Mouse (Mus musculus) midbrain, embryonic 10.5 days (tissue): Measurements from ENCODE around the gene Gm20388. TPM values are rescaled to one million over a fixed set of nuclear protein-coding genes. Genes with fewer than 3 reads are reported as not detected.

Experiments
- DNase-seq: peaks from one replicate; pipeline ENCODE4 v3.0.0-alpha.2; 2017; ENCODE audit warnings: low spot score
- H3K27ac ChIP-seq: fragments of 300-500 bp; sonication (generic); replicated peaks from 2 replicates; pipeline ENCODE4 v1.5.1; 2016; ENCODE audit warnings: mild to moderate bottlenecking
- H3K27me3 ChIP-seq: fragments of 300-500 bp; sonication (generic); 2 replicates; pipeline ENCODE4 v1.6.1; 2016; ENCODE audit warnings: low read depth, mild to moderate bottlenecking; ENCODE audit not compliant: poor library complexity, severe bottlenecking
- H3K36me3 ChIP-seq: fragments of 300-500 bp; sonication (generic); 2 replicates; pipeline ENCODE4 v1.6.1; 2016; ENCODE audit warnings: mild to moderate bottlenecking, moderate library complexity
- H3K4me1 ChIP-seq: fragments of 300-500 bp; sonication (generic); 2 replicates; pipeline ENCODE4 v1.6.1; 2016
- H3K4me3 ChIP-seq: fragments of 300-500 bp; sonication (generic); 2 replicates; pipeline ENCODE4 v1.5.1; 2016; ENCODE audit warnings: mild to moderate bottlenecking, moderate library complexity
- H3K9me3 ChIP-seq: fragments of 300-500 bp; sonication (generic); replicated peaks from 2 replicates; pipeline ENCODE4 v1.6.1; 2016; ENCODE audit warnings: mild to moderate bottlenecking
- WGBS: fragments of 180-500 bp; shearing (Covaris S2); methylation state at CpG from one replicate; pipeline ENCODE4 v1.1.7; 2016; 5-methylcytosine and 5-hydroxymethylcytosine counted together
- polyA plus RNA-seq: library from polyadenylated mRNA; unstranded; fragments of >200 nt; fragmentation: Nextera tagmentation; extraction: Ambion mirVana; gene quantifications from 2 replicates; pipeline ENCODE4 v1.2.1, GENCODE M21; 2016

Gene Gm20388
- polyA plus RNA-seq, 1 experiment from 2014 or later: 7.1 TPM

DNA sequence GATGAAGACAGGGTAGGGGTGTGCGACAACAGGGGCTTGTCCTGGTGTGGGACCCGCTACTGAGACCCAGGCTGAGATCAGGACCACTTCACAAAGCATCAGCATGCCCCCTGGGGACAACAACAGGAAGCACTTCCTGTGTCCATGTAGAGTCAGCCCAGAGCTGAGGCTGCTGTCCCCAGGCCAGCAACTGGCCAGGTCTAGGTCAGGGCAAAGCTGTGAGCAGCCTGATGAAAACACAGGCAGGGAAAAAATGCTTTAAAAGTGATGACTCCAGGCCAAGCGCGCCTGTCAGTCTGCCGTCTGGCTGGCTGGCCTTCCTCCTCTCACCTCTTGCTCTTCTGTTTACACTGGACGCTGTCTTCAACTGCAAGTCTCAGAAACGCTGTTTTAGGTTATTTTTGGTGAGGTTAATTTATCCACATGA lies 1721.0 kb downstream of the Gm20388 start:
- Histone ChIP-seq H3K4me1 (peaks cover 12% of the 10 kb centered on the region), H3K4me3 (no peak overlapping the region), H3K27ac (0 out of 2 replicates have a peak overlapping the region, but pooled peaks have one; percentile 23), H3K9me3 (no peaks in the 10 kb centered on the region), H3K36me3 (peaks cover 67% of the 10 kb centered on the region), H3K27me3 (no peaks in the 10 kb centered on the region)
- DNase-seq: no peak
- 80% methylated on average over 7 of the region's 7 CpGs for WGBS

DNA sequence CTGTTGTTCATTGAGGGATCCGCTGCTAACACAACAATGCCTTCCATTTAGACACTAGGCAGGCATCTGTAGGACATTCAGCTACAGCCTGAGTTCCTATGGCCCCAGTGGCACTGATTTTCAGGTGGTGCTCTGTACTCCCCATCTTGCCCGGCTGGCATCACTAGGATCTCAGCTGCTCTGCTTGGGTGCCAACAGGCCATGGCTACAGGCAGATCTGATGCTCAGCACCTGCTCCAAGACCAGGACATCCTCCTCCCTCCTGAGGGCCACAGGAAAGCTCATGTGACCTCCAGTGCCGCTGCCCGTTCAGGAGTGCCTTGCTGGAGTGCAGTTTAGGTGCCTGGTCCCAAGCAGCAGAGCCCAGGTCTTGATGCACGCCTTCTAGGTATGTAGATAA lies 1721.8 kb downstream of the Gm20388 start:
- peaks cover 16% of the 10 kb centered on the region for H3K4me1 ChIP-seq
- no peaks in the 10 kb centered on the region for H3K9me3 ChIP-seq
- H3K27ac ChIP-seq: 0 out of 2 replicates have a peak overlapping the region, but pooled peaks have one; percentile 23
- H3K36me3 ChIP-seq: peaks cover 59% of the 10 kb centered on the region
- no peaks in the 10 kb centered on the region for H3K27me3 ChIP-seq
- WGBS: 87% methylated on average over 5 of the region's 5 CpGs
- H3K4me3 ChIP-seq: no peak overlapping the region
- DNase-seq: no peak

DNA sequence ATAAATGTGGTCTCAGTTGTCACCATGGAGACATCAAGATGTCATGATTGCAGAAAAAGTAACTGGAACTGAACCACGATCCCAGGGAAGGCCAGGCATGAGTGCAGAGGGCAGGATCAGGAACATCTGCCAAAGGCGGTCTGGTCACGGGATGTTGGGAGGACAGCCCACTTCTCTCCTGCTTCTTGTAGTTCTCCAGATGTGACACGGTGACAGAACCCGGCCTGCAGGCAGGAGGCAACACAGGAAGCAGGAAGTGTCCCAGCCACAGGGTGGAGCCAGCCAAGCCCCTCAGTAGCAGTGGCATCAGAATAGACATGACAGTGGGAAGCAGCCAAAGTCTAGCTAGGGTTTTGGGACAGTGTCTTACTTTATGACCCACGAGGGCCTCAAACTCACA lies 1724.9 kb downstream of the Gm20388 start:
- WGBS: 88% methylated on average over 6 of the region's 6 CpGs
- DNase-seq: no peak
- H3K27ac ChIP-seq: no peak overlapping the region

DNA sequence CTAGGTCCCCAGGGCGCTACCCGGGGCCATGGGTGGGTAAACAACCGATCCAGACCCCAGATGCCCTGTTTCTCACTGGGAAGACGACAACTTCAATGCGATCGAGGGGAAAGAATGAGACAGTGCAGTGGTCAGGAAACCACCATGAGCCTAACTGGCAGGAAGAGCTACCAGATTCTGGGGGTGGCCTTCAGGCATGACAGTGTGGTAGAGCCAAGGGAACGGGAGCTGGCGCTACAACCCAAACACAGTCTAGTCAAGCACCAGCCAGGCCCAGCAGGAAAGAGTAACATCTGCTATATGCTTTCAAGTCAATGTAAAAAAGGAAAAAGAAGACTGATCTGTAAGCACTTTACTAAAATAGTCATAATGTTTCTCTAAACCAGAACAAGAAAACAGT lies 1725.5 kb downstream of the Gm20388 start:
- Histone ChIP-seq H3K27ac (no peak overlapping the region), H3K27me3 (no peaks in the 10 kb centered on the region), H3K36me3 (peaks cover 37% of the 10 kb centered on the region), H3K4me1 (peaks cover 16% of the 10 kb centered on the region), H3K9me3 (no peaks in the 10 kb centered on the region), H3K4me3 (no peak overlapping the region)
- 91% methylated on average over 8 of the region's 8 CpGs for WGBS
- no peak for DNase-seq

More for the DNA sequence above, 1724.9 kb downstream of the Gm20388 start:
- Histone ChIP-seq H3K9me3 (no peaks in the 10 kb centered on the region), H3K36me3 (peaks cover 41% of the 10 kb centered on the region), H3K27me3 (no peaks in the 10 kb centered on the region), H3K4me3 (no peak overlapping the region), H3K4me1 (peaks cover 16% of the 10 kb centered on the region)

DNA sequence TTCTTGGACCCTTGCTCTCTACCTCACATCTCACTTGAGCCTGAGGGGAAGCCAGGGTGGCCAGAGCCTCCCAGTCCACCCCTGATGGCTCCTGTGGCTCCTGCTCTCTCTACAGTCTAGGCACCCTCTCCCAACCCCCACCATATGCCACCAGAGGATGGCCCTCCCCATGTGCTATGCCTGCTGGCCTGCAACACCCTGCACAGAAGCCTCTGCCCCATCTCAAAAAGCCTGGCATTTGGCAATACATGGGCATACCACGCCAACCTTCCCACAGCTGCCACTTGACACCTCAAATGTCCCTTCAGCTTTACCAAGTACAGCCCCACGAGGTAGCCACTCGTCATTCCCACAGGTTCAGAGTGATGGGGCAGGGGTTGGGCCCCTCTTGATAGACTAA lies 1732.2 kb downstream of the Gm20388 start:
- Histone ChIP-seq H3K9me3 (no peaks in the 10 kb centered on the region), H3K27me3 (no peaks in the 10 kb centered on the region), H3K4me3 (no peak overlapping the region), H3K27ac (no peak overlapping the region), H3K36me3 (peaks cover 12% of the 10 kb centered on the region), H3K4me1 (peaks cover 44% of the 10 kb centered on the region)
- 86% methylated on average over 3 of the region's 3 CpGs for WGBS
- no peak for DNase-seq

DNA sequence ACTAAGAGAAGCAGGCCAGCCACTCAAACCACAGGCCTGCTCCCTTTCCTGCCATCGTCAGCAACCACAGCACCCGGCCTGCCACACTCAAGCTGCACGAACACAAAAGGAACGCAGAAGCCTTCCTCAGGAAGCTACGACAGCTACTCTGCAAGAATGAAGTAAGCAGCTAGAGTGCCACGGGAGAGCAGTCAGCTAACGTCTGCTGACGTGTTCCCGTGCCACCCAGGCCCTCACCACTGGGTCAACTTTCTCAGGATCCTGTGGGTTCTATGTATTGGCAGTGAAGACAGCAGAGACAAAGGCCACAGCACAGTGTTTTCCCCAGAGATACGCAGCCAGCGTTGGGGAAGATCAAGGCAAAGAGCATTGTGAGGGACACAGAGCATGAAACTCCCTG lies 1732.7 kb downstream of the Gm20388 start:
- no peak for DNase-seq
- Histone ChIP-seq H3K9me3 (no peaks in the 10 kb centered on the region), H3K27me3 (no peaks in the 10 kb centered on the region), H3K4me1 (peaks cover 50% of the 10 kb centered on the region), H3K4me3 (no peak overlapping the region), H3K27ac (no peak overlapping the region), H3K36me3 (peaks cover 10% of the 10 kb centered on the region)
- 82% methylated on average over 11 of the region's 11 CpGs for WGBS

DNA sequence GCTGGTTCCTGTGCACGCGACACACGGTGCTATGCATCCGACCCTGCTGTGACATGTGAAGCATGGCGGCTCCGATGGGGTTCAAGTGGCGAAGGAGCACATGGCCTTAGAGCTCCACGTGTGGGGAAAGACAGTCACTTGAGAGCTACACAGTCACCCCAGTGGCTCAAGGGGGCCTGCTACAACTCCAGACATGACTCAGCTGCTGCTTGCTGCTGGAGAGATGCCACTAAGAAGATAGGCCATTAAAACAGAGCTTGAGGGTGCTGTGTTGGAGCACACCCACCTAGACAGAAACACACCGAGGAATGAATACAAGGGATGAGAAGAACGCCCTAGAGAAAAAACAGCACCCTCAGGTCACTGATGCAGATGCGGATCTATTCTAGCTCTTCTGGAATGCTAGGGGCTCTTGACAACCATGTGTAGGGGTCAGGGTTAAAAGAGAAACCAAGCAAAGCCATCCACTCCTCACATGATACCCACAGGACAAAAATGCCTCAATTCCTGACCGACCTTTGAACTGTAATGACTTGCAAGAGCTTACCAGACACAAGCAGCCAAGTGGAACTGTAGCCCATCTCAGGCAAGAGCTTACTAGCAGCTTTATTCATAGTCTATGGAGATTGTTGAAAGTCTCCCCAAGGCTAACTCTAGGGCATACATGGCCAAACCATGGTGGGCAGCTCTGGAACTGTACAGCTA lies 1737.0 kb downstream of the Gm20388 start:
- H3K4me3 ChIP-seq: no peak overlapping the region
- peaks cover 26% of the 10 kb centered on the region for H3K36me3 ChIP-seq
- H3K9me3 ChIP-seq: no peaks in the 10 kb centered on the region
- WGBS: 90% methylated on average over 12 of the region's 12 CpGs
- no peak for DNase-seq
- H3K27ac ChIP-seq: no peak overlapping the region
- H3K4me1 ChIP-seq: peaks cover 80% of the 10 kb centered on the region
- H3K27me3 ChIP-seq: no peaks in the 10 kb centered on the region

DNA sequence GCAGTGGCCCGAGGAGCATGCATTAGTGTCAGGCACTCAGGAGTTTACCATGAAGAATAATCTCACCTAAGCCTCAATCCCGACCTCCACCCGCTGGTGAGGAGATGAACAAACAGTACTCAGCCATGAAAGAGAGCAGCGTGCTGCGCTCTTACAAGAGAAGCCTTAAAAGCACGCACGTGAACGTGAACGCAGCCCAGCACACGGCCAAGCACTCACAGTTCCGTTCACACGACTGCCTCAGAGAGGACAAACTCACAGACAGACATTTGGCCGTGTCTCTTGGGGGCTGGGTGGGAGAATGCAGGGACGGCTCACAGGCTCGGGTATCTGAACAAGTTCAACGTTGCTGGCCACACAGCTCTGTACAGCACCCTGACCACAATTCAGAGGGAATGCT lies 1737.8 kb downstream of the Gm20388 start:
- 82% methylated on average over 16 of the region's 16 CpGs for WGBS
- peaks cover 26% of the 10 kb centered on the region for H3K36me3 ChIP-seq
- no peaks in the 10 kb centered on the region for H3K9me3 ChIP-seq
- peaks cover 75% of the 10 kb centered on the region for H3K4me1 ChIP-seq
- H3K27ac ChIP-seq: 0 out of 2 replicates have a peak overlapping the region, but pooled peaks have one; percentile 9
- no peak for DNase-seq
- no peaks in the 10 kb centered on the region for H3K27me3 ChIP-seq
- H3K4me3 ChIP-seq: peak overlapping the region; percentile 23; the same call in 1 of the 2 replicates

DNA sequence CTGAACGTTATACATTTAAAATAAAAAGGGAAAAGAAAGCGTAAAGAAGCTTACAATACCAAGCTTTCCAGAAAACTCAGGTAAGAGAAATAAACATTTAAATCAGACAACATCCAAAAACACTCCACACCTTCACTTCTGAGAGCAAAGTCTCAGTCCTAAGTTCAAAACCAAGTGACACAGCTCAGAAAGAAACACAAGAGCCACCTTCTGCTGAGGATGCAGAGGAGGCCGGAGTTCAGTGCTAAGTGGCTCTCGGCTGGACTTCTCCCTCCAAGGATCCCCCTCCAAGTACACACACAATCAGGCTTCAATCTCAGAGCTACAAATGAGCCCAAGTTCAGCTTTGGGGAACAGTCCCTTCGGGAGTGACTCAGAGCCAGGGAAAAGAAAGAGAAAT lies 1738.8 kb downstream of the Gm20388 start:
- 83% methylated on average over 5 of the region's 5 CpGs for WGBS
- no peak for DNase-seq
- H3K4me3 ChIP-seq: peak overlapping the region; percentile 92
- H3K36me3 ChIP-seq: peaks cover 26% of the 10 kb centered on the region
- H3K27me3 ChIP-seq: no peaks in the 10 kb centered on the region
- H3K9me3 ChIP-seq: no peaks in the 10 kb centered on the region
- H3K4me1 ChIP-seq: peaks cover 75% of the 10 kb centered on the region
- H3K27ac ChIP-seq: peak overlapping the region; percentile 46

DNA sequence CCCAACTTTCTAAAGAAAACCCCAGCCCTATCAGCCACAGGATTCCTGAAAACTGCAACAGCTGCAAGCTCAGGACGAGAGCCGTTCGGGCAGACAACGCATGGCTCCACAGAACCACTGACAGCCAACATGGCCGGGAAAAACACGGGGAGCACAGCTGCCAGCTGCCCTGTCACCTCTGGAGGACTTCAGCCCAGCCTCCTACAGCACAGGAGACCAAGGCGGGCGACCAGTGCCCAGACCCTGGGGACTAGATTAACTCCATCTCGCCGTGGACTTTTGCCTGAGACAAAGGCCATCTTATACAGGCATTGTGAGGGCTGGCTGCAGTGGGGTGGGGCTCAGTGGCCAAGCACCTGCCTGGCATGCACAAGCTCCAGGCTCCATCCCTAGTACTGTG lies 1739.3 kb downstream of the Gm20388 start:
- Histone ChIP-seq H3K9me3 (no peaks in the 10 kb centered on the region), H3K4me1 (peaks cover 76% of the 10 kb centered on the region), H3K4me3 (peak overlapping the region; percentile 92), H3K27me3 (peaks cover under 1% of the 10 kb centered on the region; the same call in 1 of the 2 replicates), H3K27ac (peak overlapping the region; percentile 46), H3K36me3 (peaks cover 26% of the 10 kb centered on the region)
- no peak for DNase-seq
- 64% methylated on average over 10 of the region's 10 CpGs for WGBS

DNA sequence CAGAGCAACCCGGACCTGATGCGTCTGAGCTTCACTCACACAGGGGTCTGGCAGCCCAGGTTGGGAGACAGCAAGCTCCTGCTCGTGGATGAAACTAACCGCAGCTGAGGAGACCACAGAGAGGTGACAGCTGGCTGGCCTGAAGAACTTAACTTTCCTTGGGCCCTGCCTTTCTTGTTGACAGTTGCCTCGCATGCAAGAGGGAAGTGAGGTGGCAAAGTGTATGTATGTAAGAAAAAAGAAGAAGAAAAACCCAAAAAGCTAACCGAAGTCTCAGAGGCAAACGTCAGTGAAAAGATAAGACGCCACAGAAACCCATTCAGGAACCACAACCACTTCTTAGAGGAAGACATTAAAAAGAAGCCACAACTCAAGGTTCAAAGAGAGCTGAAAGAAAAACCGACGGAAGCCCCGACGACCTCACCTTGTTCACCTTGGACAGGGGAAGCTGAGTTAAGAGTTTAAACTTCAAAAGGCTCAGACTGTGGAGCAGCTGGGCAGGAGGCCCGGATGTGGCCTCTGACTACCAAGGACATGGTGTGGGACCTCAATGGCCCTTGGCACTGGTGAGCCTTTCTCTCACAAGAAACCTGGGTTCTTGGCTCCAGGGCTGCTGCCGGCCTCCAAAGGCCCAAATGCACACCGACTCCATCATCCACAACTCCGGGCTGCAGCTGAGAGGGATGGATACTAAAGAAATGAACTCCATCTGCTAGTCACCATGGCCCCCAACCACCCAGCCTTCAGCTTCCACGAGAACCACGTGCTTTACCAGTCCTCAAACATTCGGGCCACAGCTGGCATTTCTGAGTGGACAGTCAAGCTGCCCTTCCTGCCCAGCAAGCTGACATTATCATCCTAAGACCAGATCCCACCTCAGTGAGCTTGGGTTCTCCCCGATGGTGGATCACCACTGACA lies 1740.0 kb downstream of the Gm20388 start:
- WGBS: 76% methylated on average over 20 of the region's 20 CpGs
- Histone ChIP-seq H3K27ac (peak overlapping the region; percentile 84; the same call in 1 of the 2 replicates), H3K4me3 (peak overlapping the region; percentile 92), H3K27me3 (peaks cover 5% of the 10 kb centered on the region), H3K9me3 (no peaks in the 10 kb centered on the region), H3K36me3 (peaks cover 26% of the 10 kb centered on the region), H3K4me1 (peaks cover 77% of the 10 kb centered on the region)
- no peak for DNase-seq

DNA sequence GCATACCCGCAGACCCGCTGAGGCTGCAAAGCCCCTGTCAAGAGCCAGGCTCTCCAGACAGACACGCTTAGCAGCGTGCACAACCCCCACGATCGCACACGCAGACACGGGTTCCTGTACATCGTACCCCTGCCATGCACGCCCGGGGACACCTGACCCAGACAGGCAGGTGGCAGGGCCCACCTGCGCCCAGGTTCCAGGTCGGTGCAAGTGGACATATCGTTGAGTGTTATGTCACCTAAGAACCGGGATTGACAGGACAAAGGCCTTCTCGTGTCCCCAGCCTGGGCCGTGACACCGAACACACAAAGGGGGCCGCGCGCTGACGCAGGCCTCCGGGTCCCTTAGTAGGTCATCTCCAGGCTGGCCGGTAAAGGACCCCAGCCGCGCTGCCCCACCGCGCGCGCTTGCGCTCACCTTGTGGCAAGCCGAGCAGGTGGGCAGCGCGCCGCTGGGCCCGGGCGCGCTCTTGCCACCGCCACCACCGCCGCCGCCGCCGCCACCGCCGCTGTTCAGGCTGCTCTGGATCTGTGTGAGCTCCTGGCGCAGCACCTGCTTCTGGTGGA lies 1740.8 kb downstream of the Gm20388 start:
- peaks cover 5% of the 10 kb centered on the region for H3K27me3 ChIP-seq
- WGBS: 14% methylated on average over 47 of the region's 47 CpGs
- peak overlapping the region; percentile 92 for H3K4me3 ChIP-seq
- no peak for DNase-seq
- peaks cover 74% of the 10 kb centered on the region for H3K4me1 ChIP-seq
- no peaks in the 10 kb centered on the region for H3K9me3 ChIP-seq
- peaks cover 26% of the 10 kb centered on the region for H3K36me3 ChIP-seq
- peak overlapping the region; percentile 84 for H3K27ac ChIP-seq
